Mouse (Mus musculus): Measurements from ENCODE around the gene Lama1.

DNA sequence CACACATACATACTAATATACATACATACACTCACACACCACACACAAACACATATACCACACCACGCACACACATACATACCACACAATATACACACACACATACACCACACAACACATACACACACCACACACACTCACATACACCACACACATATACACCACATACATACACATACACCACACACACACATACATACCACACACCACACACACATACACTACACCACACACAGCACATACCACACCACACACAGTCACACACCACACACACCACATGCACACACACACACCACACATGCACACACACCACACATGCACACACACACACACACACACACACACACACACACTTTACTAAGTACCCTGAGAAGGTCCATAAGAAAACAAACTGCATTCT lies 25.5 kb downstream of the Lama1 start:
- TF ChIP-seq HCFC1 (IDR thresholded peaks at IDR 0.05; ENCODE audit: borderline replicate concordance, insufficient read depth, low read length) (no peak), MAFK (IDR thresholded peaks at IDR 0.05; ENCODE audit: insufficient read depth, low read depth, low read length) (no peak), ZNF384 (IDR thresholded peaks at IDR 0.05; ENCODE audit: low read depth, low read length) (no peak), CHD2 (IDR thresholded peaks at IDR 0.05; ENCODE audit: low read depth, low read length) (no peak), ZC3H11A (IDR thresholded peaks at IDR 0.05; ENCODE audit: borderline replicate concordance, low read depth, low read length) (no peak)
